Mouse (Mus musculus) cerebellum, adult 8-10 months (tissue): ENCODE measurements around the gene Snx1.

ENCODE experiments used
- DNase-seq: peaks from one replicate; pipeline ENCODE4 v3.0.0; 2022

Snx1 gene

DNA sequence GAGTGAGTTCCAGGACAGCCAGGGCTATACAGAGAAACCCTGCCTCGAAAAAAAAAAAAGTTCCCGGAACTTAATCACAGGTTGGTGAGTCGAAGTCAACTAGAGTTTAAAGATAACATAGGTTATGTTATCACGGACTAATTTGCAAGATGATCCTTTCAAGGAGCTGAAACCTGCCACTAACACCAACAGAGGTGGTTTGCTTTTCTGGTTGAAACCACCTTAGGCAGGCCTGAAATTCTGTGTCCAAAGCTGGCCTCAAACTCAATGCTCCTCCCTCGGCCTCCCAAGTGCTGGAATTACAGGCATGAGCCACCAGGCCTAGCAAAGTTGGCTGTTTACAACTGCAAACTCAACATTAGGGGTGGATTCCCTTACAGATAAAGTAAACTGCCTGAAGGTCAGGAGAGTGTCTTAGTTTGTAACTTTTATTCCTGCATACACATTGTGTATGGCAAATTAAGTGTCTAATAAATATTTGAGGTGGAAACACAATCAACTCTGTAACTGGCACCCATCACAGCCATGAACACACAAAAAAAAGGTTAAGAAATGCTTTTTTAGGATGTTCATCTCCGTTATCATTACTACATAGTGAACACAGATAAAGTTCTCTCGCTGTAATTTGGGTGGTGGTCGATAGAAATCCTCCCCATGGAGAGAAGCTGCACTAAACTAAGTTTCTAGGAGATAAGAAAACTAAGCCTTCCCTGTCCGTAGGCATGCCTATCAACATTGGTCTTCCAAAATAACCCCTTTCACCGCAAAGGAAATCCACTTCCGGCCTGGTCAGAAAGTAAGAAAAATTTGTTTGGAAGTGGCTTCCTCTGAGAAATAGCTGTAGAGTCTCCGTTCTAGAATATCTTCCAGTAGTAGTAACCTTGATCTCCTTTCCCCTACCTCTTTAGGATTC is 588 bp downstream of the Snx1 start:
- no peak for DNase-seq

DNA sequence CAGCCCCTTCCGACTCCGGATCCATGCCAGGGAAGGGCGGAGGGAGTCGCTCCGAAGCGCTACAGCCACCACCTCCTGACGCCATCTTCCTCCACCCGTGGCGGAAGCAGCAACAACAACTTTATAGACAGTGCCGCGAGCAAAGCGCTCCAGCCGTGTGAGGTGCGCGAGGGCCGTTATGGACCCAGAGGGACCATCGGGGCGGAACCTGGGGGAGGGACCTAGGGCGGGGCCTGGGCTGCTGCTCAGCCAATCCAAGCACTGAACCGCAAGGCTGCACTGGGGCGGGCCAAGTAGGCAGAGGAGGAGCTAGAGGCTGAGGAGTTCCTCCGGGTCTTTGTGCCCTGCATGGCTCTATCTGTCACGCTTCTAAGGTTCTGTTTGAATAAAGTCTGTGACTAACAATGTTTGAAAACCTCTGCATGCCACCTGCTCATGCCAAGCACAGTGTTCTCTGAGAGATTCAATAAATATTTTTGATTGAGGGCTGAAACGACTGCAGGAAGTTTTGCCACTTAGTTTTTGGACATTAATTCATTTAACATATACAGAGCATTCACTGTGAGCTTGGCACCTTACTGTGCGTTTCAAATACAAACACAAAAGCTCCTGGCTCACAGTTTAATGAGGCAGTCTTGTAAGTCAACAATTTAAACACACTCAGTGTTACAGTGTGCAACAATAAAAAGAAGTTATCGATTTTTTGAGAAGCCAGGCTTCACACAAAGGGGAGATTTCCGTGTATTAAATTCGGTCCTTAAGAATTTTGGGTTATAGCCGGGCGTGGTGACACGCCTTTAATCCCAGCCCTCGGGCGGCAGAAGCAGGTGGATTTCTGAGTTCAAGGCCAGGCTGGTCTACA is 1.5 kb downstream of the Snx1 start:
- peak; percentile 93 for DNase-seq

DNA sequence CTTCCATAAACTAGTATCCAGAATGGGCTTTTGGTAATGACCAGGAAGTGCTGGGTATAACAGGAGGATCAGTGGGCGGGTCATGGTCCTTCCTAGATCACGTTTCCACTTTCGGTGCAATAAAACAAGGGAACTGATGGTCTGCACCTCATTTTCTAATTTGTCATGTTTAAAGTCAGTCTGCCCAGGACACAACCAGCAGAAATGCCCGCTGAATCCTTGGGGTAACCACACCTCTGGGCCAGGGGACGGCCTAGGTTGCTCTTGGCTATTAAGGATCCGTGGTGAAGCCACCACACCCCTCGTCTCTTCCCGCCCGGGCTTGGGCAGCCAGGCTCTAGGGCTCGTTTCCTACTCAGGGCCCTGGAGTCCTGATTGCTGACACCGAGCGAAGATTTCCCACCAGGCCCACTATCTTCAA is 2.3 kb downstream of the Snx1 start:
- no peak for DNase-seq

DNA sequence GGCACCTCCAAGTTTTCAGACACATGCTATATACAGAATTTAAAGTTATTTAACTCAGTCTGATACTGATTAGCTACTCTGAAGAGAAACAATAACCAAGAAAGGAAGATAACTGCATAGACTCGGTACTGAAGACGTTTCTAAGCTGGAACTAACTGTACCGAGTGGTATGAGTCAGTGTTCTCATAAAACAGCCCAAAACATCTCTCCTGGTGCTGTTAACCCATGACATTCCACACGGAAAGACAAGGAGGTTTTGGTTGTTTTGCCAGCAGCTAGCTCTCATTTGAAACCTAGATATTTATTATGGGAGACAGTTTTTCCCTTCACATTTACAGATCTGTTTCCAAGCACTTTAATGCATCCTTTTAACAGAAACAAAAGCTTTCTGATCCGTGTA is 2.7 kb downstream of the Snx1 start:
- DNase-seq: no peak

DNA sequence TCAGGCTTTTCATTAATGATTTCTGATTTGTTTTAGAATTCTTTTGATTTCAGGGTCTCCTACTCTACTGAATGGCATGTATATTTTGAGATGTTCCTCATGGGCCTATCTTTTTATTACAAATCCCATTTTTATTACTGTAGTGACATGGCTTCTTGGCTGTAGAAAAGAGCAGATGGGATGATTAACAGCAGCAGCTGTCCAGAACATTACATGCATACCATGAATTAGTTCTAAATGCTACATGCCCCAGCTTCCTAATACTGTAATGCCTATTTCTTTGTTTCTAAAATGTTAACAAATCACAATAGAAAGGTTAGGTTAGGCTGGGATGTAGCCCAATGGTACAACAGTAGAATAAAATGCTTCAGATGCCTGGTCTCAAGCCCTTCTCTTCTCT is 5.0 kb downstream of the Snx1 start:
- DNase-seq: no peak

DNA sequence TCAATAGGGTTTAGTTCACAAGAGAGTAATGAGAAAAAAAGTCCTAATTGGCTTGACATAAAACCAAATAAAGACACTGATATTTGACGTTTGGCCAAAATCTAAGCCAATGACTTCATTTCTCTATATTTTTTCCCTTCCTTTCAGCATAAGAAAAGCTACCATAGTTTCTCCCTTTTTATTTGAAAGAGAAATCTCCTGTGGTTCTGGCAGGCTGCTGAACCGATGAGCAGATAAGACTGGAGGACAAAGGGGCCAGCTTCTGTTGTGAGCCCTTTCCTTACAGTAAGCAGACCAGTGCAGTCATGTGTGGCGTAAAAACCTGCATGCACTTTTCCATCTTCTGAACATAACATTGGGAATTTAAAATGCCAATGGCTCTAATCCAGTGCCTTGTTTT is 5.4 kb downstream of the Snx1 start:
- no peak for DNase-seq

DNA sequence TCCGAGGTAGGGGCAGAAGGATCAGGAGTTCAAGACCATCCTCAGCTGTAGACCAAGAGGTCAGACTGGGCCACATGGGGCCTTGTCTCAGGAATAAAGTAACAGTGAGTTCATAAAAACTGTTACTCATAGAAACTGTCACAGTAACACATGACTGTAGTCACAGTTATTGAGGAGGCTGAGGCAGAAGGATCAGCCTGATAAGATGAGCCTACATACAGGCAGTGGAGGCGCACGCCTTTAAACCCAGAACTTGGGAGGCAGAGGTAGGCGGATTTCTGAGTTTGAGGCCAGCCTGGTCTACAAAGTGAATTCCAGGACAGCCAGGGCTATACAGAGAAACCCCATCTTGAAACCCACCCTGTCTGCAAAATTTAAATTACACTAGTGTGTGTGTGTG is 6.3 kb downstream of the Snx1 start:
- no peak for DNase-seq

DNA sequence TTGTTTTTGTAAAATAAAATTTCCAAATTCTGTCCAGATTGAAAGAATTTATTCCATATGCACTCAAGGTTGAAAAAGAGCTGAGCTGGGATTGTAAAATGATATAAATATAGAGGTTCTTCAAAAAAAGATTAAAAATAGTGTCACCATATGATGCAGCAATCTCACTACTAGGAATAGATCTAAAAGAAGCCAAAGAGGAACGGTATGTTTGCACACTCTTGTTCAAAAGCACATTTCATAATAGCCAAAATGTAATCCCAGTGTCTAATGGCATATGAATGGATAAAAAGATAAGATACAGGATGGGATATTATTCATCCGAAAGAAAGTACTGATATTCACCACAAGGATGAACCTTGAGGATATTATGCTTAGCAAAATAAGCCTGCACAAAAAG is 6.9 kb downstream of the Snx1 start:
- no peak for DNase-seq

DNA sequence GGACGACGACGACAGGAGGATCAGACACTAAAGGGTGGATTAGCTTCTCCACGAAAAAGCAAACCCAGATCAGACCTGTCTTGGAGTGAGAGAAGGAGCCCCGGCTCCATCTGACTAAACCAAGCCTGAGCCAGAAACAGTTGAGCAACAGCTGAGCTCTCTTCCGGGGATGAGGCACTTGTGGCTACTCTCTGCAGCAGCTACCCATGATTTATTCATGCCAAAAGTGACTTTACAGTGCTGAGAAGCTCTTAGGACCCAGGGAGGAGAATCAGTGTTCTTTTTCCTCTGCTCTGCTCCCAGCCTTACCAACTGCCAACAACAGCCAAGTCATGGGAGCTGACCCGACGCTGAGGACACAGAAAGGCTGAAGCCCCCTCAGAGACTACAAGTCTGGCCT is 9.5 kb downstream of the Snx1 start:
- DNase-seq: no peak

DNA sequence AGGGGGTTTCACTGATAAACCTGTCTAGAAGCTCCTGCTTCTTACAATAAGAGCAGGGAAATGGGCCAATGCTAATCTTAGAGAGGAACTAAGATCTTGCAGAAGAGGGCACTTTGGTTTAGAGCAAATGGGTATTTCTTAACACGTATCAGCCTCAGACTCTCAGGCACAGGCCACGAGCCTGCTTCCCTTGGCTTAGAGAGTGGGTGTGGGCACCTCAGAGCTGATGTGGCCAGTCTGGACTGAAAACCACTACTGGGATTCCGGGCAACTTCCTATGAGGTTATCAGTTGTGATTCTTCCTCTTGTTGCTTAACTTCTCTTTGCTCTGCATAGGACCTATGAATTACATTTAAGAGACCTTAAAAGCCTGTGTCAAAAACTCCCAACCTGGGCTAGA is 12.0 kb downstream of the Snx1 start:
- DNase-seq: no peak

DNA sequence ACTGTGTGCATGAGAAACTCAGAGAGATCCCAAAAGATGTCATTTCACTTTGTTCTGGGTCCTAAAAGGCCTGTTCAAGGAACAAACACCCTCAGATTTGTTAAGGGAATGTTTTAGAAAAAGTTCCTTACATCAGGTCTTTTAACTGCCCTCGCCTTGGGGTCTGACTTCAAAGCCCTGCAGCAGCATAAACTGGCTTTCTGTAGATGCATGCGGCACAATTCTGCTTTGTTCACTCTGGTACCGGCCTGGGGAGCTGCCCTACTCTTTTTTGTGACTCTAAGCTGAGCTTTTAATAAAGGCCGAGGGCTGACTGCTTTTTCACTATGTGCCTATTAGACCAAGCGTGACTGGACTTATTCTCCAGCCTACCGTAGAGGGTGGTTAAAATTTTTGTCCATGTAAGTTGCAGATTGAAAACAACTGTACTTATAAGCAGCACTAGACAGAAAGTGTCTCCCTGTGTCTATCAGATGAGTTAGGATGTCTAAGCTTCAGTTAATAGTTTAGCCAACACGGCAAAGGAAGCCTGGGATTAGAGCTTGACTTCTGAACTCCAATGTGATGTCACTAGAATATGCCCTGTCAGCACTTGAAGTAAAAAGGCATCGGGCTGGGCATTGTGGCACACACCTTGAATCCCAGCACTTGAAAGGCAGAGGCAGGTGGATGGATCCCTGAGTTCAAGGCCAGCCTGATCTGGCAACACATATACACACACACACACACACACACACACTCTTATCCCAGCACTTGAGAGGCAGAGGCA is 15.6 kb downstream of the Snx1 start:
- DNase-seq: no peak

DNA sequence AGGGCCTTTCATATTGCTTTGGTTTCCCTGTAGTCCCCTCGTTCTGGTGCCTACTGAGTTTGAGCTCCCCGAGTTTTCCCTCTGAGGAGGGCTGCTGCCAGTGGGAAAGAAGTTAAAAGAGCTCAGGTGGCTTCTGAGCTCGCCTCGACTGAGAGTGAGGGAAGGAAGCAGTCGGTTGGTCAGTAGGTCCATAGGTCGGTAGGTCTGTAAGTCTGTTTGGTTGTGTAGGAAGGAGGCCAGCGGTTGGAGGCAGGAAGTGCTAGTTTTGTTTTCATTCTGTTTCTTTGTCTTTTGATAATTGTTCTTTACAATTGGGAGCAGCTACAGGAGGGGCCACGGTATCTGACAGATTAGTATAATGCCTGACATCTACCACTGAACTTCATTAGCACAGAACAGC is 16.3 kb downstream of the Snx1 start:
- no peak for DNase-seq

DNA sequence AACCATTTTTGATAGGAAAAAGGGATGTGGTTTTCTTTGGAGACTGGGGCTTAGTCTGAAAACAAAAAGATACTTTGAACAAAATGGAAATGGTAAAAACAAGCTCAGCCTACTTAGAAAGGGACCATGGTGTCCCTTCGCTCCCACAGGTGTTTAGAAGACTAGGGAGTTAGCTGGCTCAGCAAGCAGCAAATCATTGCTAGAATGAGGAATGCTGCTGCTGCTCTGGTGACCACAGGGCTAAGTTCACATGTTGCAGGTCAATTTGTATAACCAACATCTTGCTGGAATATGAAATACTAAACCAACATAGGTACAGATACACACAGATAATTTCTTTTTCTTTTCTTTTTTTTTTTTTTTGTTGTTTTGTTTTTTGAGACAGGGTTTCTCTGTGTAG is 16.8 kb downstream of the Snx1 start:
- no peak for DNase-seq

DNA sequence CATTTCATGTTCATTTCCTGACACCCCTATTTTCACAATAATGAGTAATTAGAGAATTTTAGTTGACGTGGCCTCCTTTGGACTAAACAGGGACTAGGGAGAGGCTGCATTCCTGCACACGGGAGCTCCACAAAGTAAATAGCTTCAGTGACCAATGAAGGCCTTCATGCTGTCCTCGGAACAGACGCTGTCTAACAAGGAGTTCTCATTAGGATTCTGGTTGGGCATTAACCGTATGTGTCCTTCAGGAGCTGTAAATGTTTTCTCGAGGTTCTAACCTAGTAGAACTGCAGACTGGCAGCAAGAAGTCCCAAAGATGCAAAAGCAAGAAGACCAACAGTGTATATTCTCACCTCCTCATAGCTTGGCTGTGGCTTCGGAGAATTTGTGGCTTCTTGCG is 21.2 kb downstream of the Snx1 start:
- DNase-seq: no peak

DNA sequence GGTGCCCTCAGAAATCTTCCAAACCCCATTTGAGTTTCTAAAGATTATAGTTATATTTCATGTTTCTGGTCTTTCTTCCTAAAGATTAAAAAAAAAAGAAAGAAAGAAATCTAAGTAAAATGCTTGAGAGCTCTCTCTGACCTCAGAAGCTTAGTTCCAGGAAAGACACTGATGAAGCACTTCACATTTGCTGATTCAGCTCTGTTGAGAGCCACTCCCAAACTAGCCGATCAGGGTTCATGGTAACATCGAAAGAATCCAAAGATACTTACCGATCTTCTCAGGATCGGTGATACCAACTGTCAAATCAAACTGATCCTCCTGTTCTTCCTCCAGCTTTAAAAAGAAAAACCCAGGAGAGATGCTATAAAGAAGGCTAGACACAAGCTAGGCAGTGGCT is 21.8 kb downstream of the Snx1 start:
- DNase-seq: no peak

DNA sequence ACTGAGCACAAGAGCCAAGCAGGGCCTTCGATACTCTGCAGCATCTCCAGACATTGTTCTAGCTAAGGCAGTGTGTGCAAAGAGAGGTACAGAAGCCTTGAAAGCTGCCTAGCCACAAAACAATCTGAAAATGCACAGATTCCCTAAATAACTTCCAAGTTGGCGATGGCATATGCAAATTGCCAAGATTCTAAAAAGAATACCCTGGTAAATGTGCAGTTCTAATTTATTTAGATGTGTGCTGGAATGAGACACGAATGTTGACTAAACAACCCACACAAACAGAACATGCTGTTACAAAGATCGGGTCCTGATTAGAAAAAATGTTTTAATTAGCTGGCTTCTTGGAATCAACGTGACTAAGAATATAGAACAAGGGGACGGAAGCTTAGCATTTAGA is 23.7 kb downstream of the Snx1 start:
- no peak for DNase-seq

DNA sequence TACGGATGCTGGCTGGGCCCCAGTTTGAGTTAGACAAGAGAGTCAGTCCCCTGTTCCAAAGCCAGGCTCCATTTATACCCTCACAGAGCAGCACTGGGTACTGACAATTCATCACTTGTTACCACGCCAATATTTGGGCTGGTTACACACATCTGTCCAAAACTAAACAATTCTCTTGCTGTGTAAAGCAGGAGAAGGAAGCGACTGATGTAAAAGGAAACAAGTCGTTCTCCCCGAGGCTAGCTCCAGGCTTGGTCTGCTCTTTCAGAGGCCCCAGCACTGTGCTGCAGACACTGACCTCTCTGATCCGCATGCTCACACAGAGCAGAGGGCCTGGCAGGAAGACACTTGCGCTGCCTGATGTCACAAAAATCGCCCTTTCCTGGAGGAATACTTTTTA is 24.8 kb downstream of the Snx1 start:
- DNase-seq: no peak

DNA sequence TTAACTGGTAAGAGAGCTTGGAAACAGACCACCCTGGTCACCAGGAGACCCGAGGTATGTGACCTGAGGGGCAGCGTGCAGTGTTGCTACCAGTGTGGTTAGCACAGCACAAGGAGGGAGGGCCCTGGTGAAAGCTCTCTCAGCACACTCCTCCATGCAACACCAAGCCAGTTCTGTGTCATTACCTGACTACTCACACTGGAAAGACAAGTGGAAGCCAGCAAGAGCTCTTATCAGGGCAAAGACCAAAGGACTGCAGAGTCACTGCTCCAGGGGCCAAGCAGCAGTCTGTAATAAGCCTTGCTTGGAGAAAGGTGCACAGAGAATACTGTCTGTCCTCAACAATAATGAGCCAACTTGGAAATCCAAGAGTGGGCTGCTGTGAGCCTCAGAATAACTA is 33.7 kb downstream of the Snx1 start:
- DNase-seq: no peak

DNA sequence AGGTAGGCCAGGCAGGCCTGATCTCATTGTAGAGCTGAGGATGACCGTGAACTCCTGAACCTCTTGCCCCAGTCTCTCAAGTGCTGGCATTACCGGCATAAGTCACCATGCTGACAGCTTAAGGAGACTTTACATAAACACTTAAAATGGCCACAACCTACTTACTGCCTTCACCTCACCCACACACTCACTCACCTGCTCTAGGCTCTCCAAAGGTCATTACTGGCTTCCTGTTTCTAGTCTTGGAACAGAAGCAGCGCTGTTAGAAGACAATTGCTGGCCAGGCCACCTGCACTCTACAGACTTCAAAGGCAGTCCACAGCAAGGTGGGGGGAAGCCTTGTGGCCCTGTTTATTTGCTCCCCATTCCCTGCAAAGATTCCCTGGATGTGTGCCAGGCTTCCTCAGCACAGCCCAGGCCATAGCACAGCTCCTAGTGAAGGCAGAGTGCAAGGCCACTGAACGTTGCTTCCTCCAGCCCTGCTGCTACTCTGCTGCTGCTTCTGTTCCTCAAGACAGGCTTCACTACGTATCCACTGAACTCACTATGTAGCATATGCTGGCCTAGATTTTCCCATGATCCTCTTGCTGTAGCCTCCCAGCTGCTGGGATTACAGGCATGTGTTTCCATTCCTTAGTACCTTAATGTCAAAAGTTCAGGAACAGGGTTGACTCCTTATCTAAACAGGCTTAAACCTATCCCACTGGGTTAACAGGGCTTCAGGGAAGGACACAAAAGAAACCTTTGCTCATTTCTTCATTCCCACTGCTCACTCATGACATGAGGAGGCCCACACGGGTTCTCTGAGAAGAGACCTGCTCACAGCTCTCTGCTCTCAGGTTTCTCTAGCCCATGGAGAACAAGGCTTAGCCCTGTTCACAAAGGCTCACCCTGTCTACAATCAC is 34.8 kb downstream of the Snx1 start:
- no peak for DNase-seq

DNA sequence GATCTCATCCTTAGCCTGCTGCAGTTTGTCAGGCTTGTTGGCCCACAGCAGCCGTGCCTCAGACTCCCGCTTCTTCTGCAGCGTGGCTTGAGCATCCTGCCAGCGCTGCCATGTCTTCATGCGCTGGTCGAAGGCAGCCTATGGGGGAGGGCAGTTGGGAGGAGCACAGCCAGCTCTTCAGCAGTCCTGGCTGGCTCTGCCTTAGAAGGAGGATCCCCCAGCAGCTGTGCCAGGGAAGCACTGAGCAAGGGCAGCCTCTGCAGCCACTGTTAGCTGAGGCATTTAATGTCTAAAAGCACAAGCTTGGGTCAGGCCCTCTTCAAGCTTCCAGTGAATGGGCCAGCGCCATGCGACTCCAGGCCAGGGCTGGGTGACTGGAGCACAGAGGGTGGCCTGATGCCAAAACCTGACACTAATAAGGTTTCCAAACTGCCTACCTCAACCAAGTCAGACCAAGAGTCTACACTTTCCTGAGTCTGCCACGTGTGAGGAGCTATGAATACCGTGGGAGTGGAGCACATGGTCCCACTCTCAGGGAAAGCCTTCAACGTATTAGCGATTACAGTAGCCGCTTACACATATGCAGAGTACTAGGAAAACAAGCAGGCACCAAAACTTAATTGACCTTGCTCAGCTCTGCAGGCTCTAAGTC is 35.7 kb downstream of the Snx1 start:
- no peak for DNase-seq

DNA sequence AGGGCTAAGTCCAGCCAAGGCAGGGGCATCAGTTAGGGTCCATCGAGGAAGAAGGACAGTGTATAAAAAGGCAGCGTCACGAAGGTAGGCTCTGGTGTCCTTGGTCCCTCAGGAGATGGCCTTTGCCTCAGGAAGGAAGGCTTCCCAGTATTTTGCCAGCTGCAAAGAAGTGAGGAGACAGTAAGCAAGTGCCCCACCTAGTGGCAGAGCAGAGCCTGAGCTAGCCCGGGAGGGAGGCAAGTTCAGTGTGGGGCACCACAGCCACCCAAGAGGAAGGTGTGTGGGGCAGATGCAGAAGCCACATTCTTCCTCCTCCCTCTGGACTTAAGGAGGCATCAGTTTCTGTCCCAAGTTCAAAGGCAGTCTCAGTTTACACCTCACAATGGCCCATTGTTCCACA is 38.0 kb downstream of the Snx1 start:
- DNase-seq: peak; percentile 41

DNA sequence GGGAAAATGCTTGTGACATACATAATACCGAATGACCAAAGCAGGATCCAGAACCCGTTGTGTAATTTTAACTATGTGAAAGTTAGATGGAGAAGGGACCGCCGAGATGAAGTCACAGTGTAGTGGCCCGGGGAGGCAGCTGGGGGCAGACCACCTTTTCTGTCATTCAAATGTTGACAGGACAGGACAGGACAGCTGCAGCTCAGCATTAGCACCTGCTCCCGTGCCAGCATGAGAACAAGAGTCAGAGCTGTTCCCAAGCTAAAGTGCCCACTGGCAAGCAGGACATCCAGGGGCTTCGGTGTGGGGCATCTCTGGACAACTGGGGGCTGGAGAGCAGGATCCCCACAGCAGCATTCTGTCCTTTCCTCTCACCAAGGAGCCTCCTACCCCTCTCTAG is 39.3 kb downstream of the Snx1 start:
- DNase-seq: no peak
